Comparison of ENCODE assay signal across 19 mouse cellular contexts in genomic region chr9:30742471-30743098, GRCm38 (mm10).
DNase-seq lines count a peak whose midpoint lies in the region; ATAC-seq and TF ChIP-seq lines count a peak whose summit lies in the region.
"Had no signal": no experiment of that assay in that cellular context is flagged by ENCODE, and none has a peak within 500 bp of the region (broad histone marks: within the 10 kb centered on the region; RNA-seq: fewer than 3 reads in every experiment).

No protein-coding gene starts in this region.

- DNase-seq in forebrain, embryonic 10.5 days (ENCODE audit: extremely low spot score, low spot score), result no peak
- DNase-seq in lung, embryonic 14.5 days, result no peak
- no peak for DNase-seq in lung, adult 2 months
- no peak for DNase-seq in lung, postnatal 4 days
- no peak for DNase-seq in cerebellum, adult 11 months
- DNase-seq in spleen, adult 18-20 months, result no peak
- DNase-seq: adrenal gland, adult 8-10 months; cerebellum, adult 18-20 months; cerebellum, postnatal 36 days; liver; lung, adult 18-20 months; right cerebral cortex, postnatal 14 days; thymus, postnatal 4 days had no signal

- no peak overlapping the region for H3K9ac ChIP-seq in forebrain, embryonic 16.5 days (replicated peaks; ENCODE audit: low read depth, low read length)
- H3K9ac ChIP-seq in lung, embryonic 14.5 days, result no peak overlapping the region
- no peak overlapping the region for H3K9ac ChIP-seq in limb, embryonic 13.5 days
- H3K9ac ChIP-seq: heart, embryonic 12.5 days; midbrain, embryonic 13.5 days had no signal

- no peak overlapping the region for H3K4me3 ChIP-seq in forebrain, embryonic 10.5 days
- no peak overlapping the region for H3K4me3 ChIP-seq in forebrain, embryonic 16.5 days (replicated peaks; ENCODE audit: low read length)
- no peak overlapping the region for H3K4me3 ChIP-seq in lung, embryonic 14.5 days (ENCODE audit: low read depth, low read length)
- no peak overlapping the region for H3K4me3 ChIP-seq in lung, adult 2 months (replicated peaks; ENCODE audit: extremely low read depth, low read depth, low read length)
- no peak overlapping the region for H3K4me3 ChIP-seq in limb, embryonic 13.5 days
- H3K4me3 ChIP-seq: heart, embryonic 12.5 days; midbrain, embryonic 13.5 days had no signal

- WGBS in forebrain, embryonic 10.5 days, result 79% methylated on average over 8 of the region's 8 CpGs
- WGBS in forebrain, embryonic 16.5 days, result 85% methylated on average over 8 of the region's 8 CpGs
- WGBS in lung, embryonic 14.5 days, result 19% methylated on average over 8 of the region's 8 CpGs
- 47% methylated on average over 8 of the region's 8 CpGs for WGBS in lung, adult 2 months
- WGBS in limb, embryonic 13.5 days, result 6% methylated on average over 8 of the region's 8 CpGs

- H3K4me2 ChIP-seq in forebrain, embryonic 16.5 days (ENCODE audit: low read length), result no peak overlapping the region
- no peak overlapping the region for H3K4me2 ChIP-seq in lung, embryonic 14.5 days
- H3K4me2 ChIP-seq in limb, embryonic 13.5 days (replicated peaks), result peak overlapping the region; percentile 39
- H3K4me2 ChIP-seq: heart, embryonic 12.5 days; midbrain, embryonic 13.5 days had no signal

- H3K27me3 ChIP-seq in forebrain, embryonic 10.5 days (ENCODE audit: poor library complexity, severe bottlenecking), result no peaks in the 10 kb centered on the region
- H3K27me3 ChIP-seq in forebrain, embryonic 16.5 days (replicated peaks; ENCODE audit: control insufficient read depth, insufficient read depth, low read length), result no peaks in the 10 kb centered on the region
- H3K27me3 ChIP-seq in lung, embryonic 14.5 days (ENCODE audit: insufficient read depth, low read length), result no peaks in the 10 kb centered on the region
- peaks cover 9% of the 10 kb centered on the region; the same call in 1 of the 2 replicates for H3K27me3 ChIP-seq in limb, embryonic 13.5 days
- H3K27me3 ChIP-seq: heart, embryonic 12.5 days; midbrain, embryonic 13.5 days had no signal

- TF ChIP-seq POLR2A in lung, adult 2 months (IDR thresholded peaks at IDR 0.05; ENCODE audit: borderline replicate concordance, extremely low read depth, low read depth, low read length), result no peak

- ATAC-seq in forebrain, embryonic 16.5 days, result no peak
- peak; percentile 47; the same call in 1 of the 2 replicates for ATAC-seq in lung, embryonic 14.5 days (ENCODE audit: insufficient read depth)
- peak; percentile 88; the same call in 1 of the 2 replicates for ATAC-seq in limb, embryonic 13.5 days (ENCODE audit: low FRiP score, low read depth)
- ATAC-seq: forebrain, embryonic 14.5 days; hindbrain, postnatal 0 days; midbrain, embryonic 13.5 days had no signal

- H3K9me3 ChIP-seq in forebrain, embryonic 10.5 days, result no peaks in the 10 kb centered on the region; the same call in 1 of the 2 replicates
- H3K9me3 ChIP-seq in forebrain, embryonic 16.5 days (ENCODE audit: control insufficient read depth, low read length), result no peaks in the 10 kb centered on the region
- H3K9me3 ChIP-seq in lung, embryonic 14.5 days (ENCODE audit: low read depth, low read length), result no peaks in the 10 kb centered on the region
- no peaks in the 10 kb centered on the region for H3K9me3 ChIP-seq in limb, embryonic 13.5 days
- H3K9me3 ChIP-seq: heart, embryonic 12.5 days; midbrain, embryonic 13.5 days had no signal

- peaks cover 48% of the 10 kb centered on the region for H3K4me1 ChIP-seq in forebrain, embryonic 10.5 days
- H3K4me1 ChIP-seq in forebrain, embryonic 16.5 days (replicated peaks; ENCODE audit: control insufficient read depth, insufficient read depth, low read length), result no peaks in the 10 kb centered on the region
- no peaks in the 10 kb centered on the region for H3K4me1 ChIP-seq in lung, embryonic 14.5 days (ENCODE audit: insufficient read depth)
- no peaks in the 10 kb centered on the region for H3K4me1 ChIP-seq in lung, adult 2 months (ENCODE audit: control insufficient read depth, insufficient read depth, low read length)
- peaks cover 48% of the 10 kb centered on the region for H3K4me1 ChIP-seq in limb, embryonic 13.5 days
- H3K4me1 ChIP-seq: midbrain, embryonic 13.5 days had no signal

- no peak for TF ChIP-seq CTCF in lung, embryonic 14.5 days (IDR thresholded peaks at IDR 0.05; ENCODE audit: low read depth)
- no peak for TF ChIP-seq CTCF in lung, adult 2 months (IDR thresholded peaks at IDR 0.05; ENCODE audit: insufficient read depth, low read length)

- peak overlapping the region; percentile 62; the same call in 1 of the 2 replicates for H3K27ac ChIP-seq in forebrain, embryonic 10.5 days
- H3K27ac ChIP-seq in forebrain, embryonic 16.5 days (ENCODE audit: low read length), result no peak overlapping the region
- no peak overlapping the region for H3K27ac ChIP-seq in lung, embryonic 14.5 days (ENCODE audit: low read depth)
- H3K27ac ChIP-seq in limb, embryonic 13.5 days, result peak overlapping the region; percentile 76; the same call in 1 of the 2 replicates
- H3K27ac ChIP-seq: hindbrain, postnatal 0 days; midbrain, embryonic 13.5 days had no signal

- H3K36me3 ChIP-seq in forebrain, embryonic 10.5 days (replicated peaks), result no peaks in the 10 kb centered on the region
- no peaks in the 10 kb centered on the region for H3K36me3 ChIP-seq in forebrain, embryonic 16.5 days (ENCODE audit: control insufficient read depth, insufficient read depth)
- H3K36me3 ChIP-seq in lung, embryonic 14.5 days (ENCODE audit: insufficient read depth), result no peaks in the 10 kb centered on the region
- no peaks in the 10 kb centered on the region for H3K36me3 ChIP-seq in limb, embryonic 13.5 days
- H3K36me3 ChIP-seq: heart, embryonic 12.5 days; midbrain, embryonic 13.5 days had no signal

Comparison
In these comparisons a context has a peak if more than half of its experiments do, and no peak if none do; other contexts are left out.
1. H3K27ac ChIP-seq: peak in forebrain, embryonic 10.5 days (single experiment) and limb, embryonic 13.5 days (single experiment); none in forebrain, embryonic 16.5 days (single experiment) and lung, embryonic 14.5 days (single experiment).